Mouse (Mus musculus): ENCODE results near the gene Tmprss11g. TPM values are rescaled to one million over a fixed set of nuclear protein-coding genes. Genes with fewer than 3 reads are reported as not detected.

The Tmprss11g gene
- polyA plus RNA-seq (2017; shearing (Covaris generic)): not detected

GRCm38 (mm10) chr5:86518500-86518899 is at the start of gene Tmprss11g:
Gene Tmprss11g (minus strand): TSS chr5:86518600.

DNA sequence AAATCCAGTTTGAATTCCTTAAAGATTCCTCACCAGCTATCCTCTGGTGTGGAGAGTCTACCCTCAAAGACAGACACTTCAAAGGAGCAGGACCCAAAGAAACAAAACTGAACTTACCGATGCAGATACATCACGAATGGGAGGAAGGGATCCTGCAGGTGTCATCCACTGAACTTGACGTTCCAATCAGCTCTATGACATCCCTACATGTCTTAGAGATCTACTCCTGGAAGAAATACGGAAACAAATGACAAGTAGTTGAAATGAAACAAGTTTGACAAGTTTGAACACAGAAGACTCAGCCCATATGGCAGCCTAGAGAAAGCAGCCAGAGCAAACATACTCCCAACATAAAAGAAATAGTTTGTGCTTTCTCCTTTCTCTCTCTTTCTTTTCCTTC is 49.5 kb downstream of the Tmprss11g start, which contains the start of gene Tmprss11a:
Tmprss11a (minus strand) TSS at position 101 of the 400 bp plus-strand sequence.

Other genes starting within 250 kb of the Tmprss11g start
- not detected for gene Tmprss11c, start 229.3 kb downstream of the Tmprss11g start, polyA plus RNA-seq (2017; shearing (Covaris generic))
- 0.20 TPM for gene Tmprss11d, start 145.2 kb downstream of the Tmprss11g start, polyA plus RNA-seq (2017; shearing (Covaris generic))
- not detected for gene Tmprss11a, start 49.6 kb downstream of the Tmprss11g start, polyA plus RNA-seq (2017; shearing (Covaris generic))
- 0.06 TPM for gene Tmprss11f, start 113.8 kb upstream of the Tmprss11g start, polyA plus RNA-seq (2017; shearing (Covaris generic))
- gene Tmprss11b, start 157.8 kb upstream of the Tmprss11g start, polyA plus RNA-seq (2017; shearing (Covaris generic)): not detected
- gene Tmprss11e, start 227.2 kb upstream of the Tmprss11g start, polyA plus RNA-seq (2017; shearing (Covaris generic)): 0.13 TPM

Data from CD4-positive, CD25-positive, alpha-beta regulatory T cell (primary cell).